Mouse (Mus musculus) heart, postnatal 4 days (tissue): ENCODE data around the gene Mmp11. TPM values are rescaled to one million over a fixed set of nuclear protein-coding genes. Genes with fewer than 3 reads are reported as not detected.

Experiments
- DNase-seq: peaks from one replicate; pipeline ENCODE4 v3.0.0; 2021
- total RNA-seq, 2 experiments: library from RNA; stranded (reverse); gene quantifications; 2 replicates each; pipeline ENCODE4 v1.2.3; 2021

The Mmp11 gene
- total RNA-seq, 2 experiments from 2014 or later, result 10.0 to 12.7 TPM

DNA sequence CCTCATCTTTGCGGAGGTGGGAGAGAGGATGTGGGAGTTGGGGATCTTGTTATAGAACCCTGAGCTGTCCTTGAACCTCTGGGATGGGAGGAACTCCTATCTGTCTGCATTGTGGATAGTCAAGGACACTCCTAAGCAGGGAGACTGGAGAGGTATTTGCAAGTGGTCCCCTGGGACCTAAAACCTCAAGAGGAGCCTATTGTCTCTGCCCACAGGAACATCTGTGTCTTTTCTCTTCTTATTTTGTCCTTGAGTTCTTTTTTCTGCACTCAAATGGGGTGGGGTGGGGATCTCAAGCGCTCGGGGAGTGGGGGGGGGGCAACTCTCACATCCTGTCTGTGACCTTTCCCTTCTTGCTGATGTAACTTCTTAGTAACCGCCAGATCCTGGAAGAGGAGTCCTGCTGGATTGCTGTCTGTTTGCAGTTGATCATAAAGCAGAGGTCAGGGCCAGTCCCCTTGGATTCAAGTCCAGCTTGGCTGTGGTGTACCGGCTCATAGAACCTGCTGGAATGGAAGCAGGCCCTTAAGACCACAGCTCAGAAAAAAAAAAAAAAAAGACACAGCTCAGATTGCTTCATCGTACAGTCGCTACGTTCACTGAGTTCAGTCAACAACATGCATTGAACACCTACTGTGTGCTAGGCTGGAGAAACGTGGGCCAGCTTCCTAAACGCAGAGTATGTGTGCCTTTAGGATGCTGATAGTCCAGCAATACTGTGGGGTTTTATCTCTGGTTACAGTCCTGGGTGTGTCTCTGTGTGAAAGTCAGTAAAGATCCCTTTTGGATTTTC is 1.8 kb upstream of the Mmp11 start:
- DNase-seq, result no peak

GRCm38 (mm10) chr10:75936909-75937667 is 792 bp upstream of the Mmp11 start:
- no peak for DNase-seq

- no peak for DNase-seq
These were observed 1.3 kb downstream of the Mmp11 start for GRCm38 (mm10) chr10:75934991-75935390.

DNA sequence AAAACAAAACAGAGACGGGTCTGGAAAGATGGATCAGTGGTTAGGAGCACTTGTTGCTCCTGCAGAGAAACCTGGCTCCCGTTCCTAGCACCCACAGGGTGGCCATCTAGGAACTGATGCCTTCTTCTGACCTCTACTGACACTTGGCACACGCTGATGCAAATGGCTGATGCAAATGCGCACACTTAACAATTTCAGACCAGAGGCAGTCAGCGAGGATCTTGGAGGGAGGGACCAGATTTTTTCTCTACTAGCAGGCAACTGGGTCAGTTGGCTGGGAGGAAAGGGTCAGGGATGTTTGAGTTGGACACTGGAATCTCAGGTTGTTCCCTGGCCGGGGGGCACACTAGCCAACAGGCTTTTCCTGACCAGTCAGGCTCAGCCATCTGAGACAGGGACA is 3.4 kb downstream of the Mmp11 start, which contains the start of gene Chchd10:
Chchd10 (plus strand) TSS at position 240 of the 400 bp plus-strand sequence.
- no peak for DNase-seq

- peak; percentile 73 for DNase-seq
These were observed 4.1 kb downstream of the Mmp11 start for GRCm38 (mm10) chr10:75932081-75932678.

- no peak for DNase-seq
These were observed 5.0 kb downstream of the Mmp11 start for GRCm38 (mm10) chr10:75931311-75931710.

DNA sequence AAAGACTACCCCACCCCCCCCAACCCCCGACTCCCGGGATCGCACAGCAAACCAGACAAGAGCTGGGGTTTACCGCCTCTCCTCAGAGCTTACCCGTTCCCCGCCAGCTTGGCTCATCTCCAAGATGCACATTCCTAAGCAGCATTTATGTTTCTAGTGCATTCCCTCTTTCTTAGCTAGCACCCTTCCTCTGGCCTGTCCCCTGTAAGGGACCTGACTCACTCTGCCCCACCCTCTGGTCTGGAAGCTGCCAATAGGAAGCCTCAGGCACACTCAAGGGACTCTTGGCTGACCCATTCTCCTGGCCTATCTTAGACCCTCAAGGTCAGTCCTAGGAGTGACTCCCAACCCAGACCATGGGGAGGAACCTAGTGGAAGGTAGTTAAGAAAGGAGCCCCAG is 6.0 kb downstream of the Mmp11 start:
- peak; percentile 49 for DNase-seq

DNA sequence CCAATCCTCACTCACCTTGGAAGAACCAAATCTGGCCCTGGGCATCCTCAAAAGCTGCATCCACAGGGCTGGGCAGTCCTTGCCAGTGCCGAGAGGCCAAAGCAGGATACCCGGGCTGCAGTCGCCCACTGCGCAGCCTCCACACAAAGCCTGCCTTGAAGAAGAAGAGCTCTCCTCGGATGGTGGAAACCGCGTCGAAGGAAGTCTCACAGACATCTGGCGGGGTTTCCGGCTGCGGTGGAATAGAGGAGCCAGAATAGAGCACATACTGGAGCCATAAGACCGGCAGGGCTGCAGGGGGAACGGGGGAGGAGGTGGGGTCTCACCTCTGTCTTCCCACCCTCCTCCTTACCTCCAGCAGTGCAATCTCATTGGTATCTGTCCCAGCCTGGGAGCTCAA is 9.9 kb downstream of the Mmp11 start:
- DNase-seq, result no peak

DNA sequence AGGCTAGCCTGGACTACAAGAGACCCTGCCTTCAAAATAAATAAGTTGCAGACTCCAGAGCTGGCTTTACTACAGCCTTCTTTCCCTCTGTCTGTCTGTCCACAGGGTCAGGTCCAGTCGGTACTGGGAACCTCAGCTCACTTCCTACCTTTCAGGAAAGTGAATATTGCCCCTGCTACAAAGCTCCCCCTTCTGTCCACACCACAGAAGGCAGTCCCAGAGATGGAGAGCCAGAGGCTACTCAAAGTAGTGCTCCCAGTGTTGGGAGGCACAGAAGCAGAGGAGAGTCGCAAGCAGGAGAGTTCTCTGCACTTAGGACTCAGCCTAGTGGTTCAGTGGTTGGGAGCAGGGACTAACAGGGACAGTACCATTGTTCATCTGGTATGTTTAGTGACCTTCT is 12.0 kb downstream of the Mmp11 start:
- DNase-seq, result no peak

- DNase-seq, result peak; percentile 40
These were observed 14.4 kb downstream of the Mmp11 start for GRCm38 (mm10) chr10:75921726-75922560.

- DNase-seq, result peak; percentile 96
These were observed 15.1 kb downstream of the Mmp11 start, which contains the start of gene Smarcb1 for GRCm38 (mm10) chr10:75921026-75921725. Gene Smarcb1 (minus strand): TSS chr10:75921617.

GRCm38 (mm10) chr10:75919026-75919425 is 17.3 kb downstream of the Mmp11 start:
- DNase-seq, result no peak

- no peak for DNase-seq
These were observed 19.5 kb downstream of the Mmp11 start for GRCm38 (mm10) chr10:75916840-75917239.

GRCm38 (mm10) chr10:75915557-75915956 is 20.7 kb downstream of the Mmp11 start:
- no peak for DNase-seq

- no peak for DNase-seq
These were observed 23.2 kb downstream of the Mmp11 start for GRCm38 (mm10) chr10:75913013-75913589.

GRCm38 (mm10) chr10:75910698-75911097 is 25.6 kb downstream of the Mmp11 start:
- DNase-seq, result no peak

DNA sequence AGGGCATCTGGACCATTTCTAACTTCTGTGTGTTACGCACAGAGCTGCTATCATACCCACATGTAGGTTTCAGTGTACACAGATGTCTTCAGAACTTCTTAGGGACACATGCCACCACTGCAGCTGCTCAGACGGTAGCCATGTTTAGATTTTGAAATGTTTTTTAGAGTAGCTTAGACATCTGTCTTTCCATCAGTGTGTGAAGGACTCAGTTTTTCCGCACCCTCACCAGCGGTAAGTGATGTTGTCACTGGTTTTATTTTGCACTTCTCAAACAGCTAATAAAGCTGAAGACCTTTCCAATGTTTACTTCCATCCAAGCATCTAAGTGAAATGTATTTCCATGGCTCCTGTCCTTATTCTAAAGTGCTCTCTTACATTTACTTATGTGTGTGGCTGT is 29.4 kb downstream of the Mmp11 start:
- no peak for DNase-seq

GRCm38 (mm10) chr10:75904391-75904790 is 31.9 kb downstream of the Mmp11 start:
- no peak for DNase-seq

GRCm38 (mm10) chr10:75898846-75899245 is 37.5 kb downstream of the Mmp11 start:
- peak; percentile 52 for DNase-seq

DNA sequence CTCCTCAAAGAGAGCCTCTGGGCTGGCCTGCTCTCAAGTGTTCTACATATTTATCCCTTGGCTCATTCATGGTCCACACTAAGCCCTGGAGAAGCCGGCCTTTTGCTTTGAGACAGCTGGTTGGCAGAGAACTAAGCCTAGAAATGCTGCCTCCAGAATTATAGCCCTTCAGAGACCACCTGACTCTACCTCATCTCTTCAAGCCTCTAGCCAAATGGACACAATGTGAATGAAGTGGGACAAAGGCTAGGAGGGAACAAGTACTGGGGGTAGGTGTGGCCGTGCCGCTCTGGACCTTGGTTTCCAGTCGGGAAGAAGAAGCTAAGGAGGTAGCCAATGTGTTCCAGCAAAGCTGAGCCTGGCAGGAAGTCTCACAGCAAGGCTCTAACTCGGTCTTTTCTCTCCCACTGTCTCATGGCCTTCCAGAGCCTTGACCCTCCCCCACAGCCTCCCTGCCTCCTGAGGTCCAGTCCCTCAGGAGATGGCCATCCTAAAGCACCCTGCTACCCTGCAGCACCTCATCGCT is 38.2 kb downstream of the Mmp11 start:
- no peak for DNase-seq

DNA sequence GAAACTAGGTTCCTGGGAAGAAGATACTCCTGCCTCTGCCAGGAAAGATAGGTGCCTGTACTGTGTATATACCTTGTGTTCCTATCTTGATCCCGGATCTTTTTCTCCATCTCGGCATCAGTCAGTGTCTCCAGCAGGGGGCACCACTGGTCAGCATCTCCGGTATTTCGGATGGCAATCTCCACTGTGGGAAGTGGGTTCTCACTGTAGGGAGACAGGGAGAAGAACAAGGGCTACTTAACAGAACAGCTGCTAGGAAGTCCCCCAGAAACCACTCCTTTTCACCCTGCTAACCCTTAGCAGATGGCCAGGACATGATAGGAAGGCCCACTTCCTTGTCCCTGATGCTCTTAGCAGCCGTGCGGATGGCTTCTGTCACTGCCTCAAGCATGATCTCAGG is 38.9 kb downstream of the Mmp11 start:
- peak; percentile 76 for DNase-seq
